Mouse (Mus musculus) left cerebral cortex, adult 2 months (tissue): ENCODE measurements around the gene Tshz2. TPM values are rescaled to one million over a fixed set of nuclear protein-coding genes. Genes with fewer than 3 reads are reported as not detected.
A peak's percentile ranks its signal among the peaks of the same experiment; 100 is the strongest.

ENCODE experiments used
- DNase-seq, 2 experiments: peaks; one replicate each; pipeline ENCODE4 v3.0.0; 2021 to 2022; ENCODE audit warnings: low spot score in 2 of 2, mixed read lengths in 1 of 2; ENCODE audit errors: extremely low spot score in 1 of 2
- H3K27ac ChIP-seq: fragments of 200-600 bp; 2 replicates; pipeline ENCODE4 v1.8.1; 2022
- H3K4me3 ChIP-seq: fragments of 200-600 bp; 2 replicates; pipeline ENCODE4 v1.8.1; 2022
- CTCF ChIP-seq: fragments of 200-600 bp; IDR thresholded peaks from 2 replicates; pipeline ENCODE4 v1.8.1; 2022; ENCODE audit warnings: antibody characterized with exemption, mild to moderate bottlenecking, moderate library complexity
- intact Hi-C: fragments of 180-260 bp; cut with DNase I; formaldehyde crosslinking; loops from one replicate; pipeline ENCODE4 v1.15.1; 2025
- total RNA-seq, 2 experiments: library from RNA; stranded (reverse); gene quantifications; 2 replicates each; pipeline ENCODE4 v1.2.3; 2021

Gene Tshz2
- total RNA-seq, 2 experiments from 2014 or later: 38.2 to 46.1 TPM

DNA sequence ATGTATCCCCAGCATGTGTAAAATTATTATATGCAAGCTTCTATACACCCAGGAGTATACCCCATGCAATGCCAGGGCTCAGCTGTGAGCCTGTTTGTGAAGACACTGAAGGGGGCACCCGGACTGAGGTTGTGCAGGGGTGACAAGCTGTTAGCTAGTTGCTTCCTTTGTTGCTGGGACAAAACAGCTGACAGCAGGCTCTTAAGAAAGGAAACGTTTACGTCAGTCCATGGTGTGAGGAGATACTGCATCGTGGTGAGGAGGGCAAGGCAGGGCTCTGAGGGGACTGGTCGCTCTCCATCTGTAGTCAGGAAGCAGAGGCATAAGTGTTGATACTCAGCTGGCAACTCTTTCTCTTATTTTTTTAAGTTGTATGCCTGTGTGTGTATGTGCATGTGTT, 237.7 kb downstream of the Tshz2 start:
- intact Hi-C loops: no loop called here
- DNase-seq: no peak
- H3K27ac ChIP-seq: no peak overlapping the region
- no peak for TF ChIP-seq CTCF
- H3K4me3 ChIP-seq: no peak overlapping the region

DNA sequence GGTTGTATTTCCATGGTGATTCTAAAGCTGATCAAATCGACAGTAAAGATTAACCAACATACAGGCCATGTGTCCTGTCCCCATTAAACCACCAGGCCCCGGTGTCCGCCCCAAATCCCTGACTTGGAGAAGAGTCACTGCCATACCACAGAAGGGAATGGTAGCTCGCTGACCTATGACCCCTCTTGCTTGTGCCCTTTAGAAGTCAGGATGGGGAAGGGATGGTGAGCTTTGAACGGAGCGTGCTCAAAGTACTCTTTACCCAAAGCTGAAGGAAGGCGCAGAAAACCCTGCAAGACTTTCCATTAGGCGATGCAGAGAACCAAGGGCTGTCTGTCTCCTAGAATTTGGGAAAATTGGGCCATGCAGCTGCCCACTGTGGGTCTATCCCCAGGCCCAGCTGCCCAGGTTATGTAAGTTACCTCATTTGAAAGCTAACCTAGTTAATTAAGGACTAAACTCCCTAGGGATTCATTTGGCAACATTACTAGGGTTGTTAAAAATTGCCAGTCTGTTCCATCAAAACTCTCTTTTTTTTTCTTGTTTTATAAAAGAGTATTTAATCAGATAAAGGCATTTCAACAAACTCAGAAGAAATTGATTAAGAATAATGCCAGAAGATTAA, 238.7 kb downstream of the Tshz2 start:
- DNase-seq: no peak
- intact Hi-C loops: no loop called here
- no peak overlapping the region for H3K27ac ChIP-seq
- no peak for TF ChIP-seq CTCF
- no peak overlapping the region for H3K4me3 ChIP-seq

DNA sequence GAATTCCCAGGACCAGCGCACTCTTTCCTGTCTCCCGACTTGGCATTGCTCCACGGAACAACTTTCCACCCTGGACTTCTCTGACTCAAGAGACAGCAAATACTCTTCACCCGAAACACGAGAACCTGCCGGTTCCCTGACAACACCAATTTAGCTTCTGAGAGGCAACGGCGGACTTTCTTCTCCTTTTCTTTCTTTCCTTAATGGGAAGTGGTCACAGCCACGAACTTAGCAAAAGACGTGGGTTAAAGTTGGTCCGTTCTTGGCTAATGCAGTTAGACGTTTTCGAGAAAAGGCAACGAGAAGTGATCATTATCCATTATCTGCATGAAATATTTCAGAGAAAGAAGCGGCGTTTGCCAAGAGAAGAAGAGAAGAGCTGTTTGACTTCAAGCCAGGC, 240.6 kb downstream of the Tshz2 start:
- no peak for DNase-seq
- Histone ChIP-seq H3K4me3 (no peak overlapping the region), H3K27ac (no peak overlapping the region)
- intact Hi-C loops: no loop called here
- no peak for TF ChIP-seq CTCF

DNA sequence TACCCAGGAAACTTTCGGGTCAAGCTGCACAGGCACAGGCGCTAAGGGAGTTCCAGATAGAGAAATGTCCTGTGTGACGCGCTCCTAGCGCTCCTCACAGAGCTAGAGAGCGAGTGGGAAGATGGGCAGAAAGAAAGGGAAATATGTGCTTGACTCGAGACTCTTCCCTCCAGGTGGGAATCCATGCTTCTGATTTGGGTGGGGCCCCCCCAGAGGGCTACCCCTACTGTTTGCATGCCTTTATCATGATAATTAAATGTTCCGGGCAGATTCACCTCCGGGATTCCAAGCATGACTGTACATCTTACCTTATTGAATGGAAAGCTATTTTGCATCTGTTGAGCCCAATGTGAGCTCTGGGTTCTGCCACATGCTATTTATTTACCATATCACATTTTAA, 255.1 kb downstream of the Tshz2 start:
- H3K27ac ChIP-seq: no peak overlapping the region
- no peak for TF ChIP-seq CTCF
- H3K4me3 ChIP-seq: no peak overlapping the region
- intact Hi-C loops: no loop called here
- no peak for DNase-seq

DNA sequence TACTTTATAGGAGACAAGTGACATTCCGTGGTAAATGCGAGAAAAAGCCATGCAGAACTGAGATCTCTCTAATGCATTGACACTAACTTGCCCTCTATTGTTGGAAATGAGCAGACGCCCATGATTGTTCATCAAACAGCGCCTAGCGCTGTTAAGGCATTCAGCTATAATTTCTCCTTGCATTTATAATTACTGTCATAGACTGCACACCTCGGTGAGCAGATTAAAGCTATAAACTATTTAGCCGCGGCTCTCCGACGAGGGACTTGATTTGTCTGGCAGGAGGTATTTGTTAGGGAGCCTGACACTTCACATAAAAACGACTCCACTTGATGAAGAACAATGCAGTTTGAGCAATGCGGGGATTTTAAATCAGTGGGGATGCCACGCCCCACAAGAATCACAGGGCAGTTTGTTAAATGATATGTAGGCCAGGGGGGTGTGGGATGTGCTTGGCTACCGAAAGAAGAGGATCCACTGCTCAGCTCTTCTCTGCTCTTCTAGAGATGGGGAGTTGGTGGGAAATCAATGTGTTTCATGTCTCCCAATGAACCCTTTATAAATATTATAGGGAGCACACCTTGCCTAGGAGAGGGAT, 259.7 kb downstream of the Tshz2 start:
- TF ChIP-seq CTCF: no peak
- H3K27ac ChIP-seq: no peak overlapping the region

DNA sequence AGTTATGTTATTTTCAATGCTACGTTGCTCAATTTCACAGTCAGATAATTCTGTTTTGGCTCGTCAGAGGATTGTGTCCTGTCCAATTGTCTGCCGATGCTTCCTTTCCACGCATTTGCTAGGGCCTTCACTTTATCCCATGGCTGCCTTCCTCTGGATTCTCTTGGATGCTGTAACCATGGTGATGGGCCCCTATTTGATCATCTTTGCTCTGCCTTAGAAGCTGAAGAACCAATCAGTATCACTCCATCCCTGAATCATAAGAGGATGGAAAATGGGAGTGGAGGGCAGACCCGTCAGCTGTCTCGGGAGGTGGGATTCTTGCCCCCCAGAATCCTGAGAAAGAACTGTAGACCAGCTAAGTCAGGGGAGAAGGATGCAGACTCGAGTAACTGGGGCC, 270.1 kb downstream of the Tshz2 start:
- no peak overlapping the region for H3K4me3 ChIP-seq
- no peak for TF ChIP-seq CTCF
- DNase-seq: no peak
- H3K27ac ChIP-seq: no peak overlapping the region
- intact Hi-C loops: no loop called here

More for the DNA sequence above, 259.7 kb downstream of the Tshz2 start:
- no peak for DNase-seq
- intact Hi-C loops: no loop called here
- H3K4me3 ChIP-seq: no peak overlapping the region

DNA sequence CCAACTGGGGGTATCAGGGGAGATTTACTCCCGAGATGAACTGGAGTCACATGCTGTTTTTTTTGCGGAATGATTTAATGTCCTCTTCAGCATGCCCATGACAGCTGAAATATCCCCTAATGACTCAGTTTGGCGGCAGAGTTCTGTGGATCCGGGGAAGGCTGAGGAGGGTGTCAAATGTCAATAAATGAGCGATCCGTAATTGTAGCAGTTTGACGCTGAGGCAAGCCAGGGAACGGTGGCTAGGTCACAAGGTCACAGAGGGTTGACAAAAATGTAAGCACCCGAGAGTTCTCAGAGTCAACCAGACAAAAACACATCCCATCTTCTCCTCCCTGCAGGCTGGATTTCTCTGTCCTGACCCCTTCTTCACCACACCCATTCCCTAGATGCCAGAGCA, 273.6 kb downstream of the Tshz2 start:
- intact Hi-C loops: no loop called here

DNA sequence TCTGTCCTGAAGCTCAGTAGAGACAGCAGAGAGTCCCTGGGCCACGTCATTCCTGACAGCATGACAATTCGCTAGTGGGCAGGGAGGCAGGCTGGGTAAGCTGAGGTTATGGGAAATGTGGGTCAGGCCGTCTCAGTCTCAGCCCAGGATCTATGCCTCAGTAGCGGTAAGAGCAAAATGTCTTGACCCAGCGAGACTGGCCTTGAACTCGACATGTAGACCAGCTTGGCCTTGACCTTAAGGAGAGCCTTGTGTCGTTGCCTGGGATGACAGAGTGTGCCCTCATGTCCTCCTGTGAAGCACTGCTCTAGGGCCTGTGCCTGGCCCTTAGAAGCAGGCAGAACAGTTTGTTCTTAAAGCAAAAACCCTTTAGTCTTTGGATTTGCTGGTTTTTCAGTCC, 275.2 kb downstream of the Tshz2 start:
- TF ChIP-seq CTCF: no peak
- intact Hi-C loops: no loop called here
- no peak for DNase-seq
- no peak overlapping the region for H3K4me3 ChIP-seq
- H3K27ac ChIP-seq: no peak overlapping the region

More for the DNA sequence above, 273.6 kb downstream of the Tshz2 start:
- DNase-seq: no peak
- Histone ChIP-seq H3K4me3 (no peak overlapping the region), H3K27ac (no peak overlapping the region)
- no peak for TF ChIP-seq CTCF

DNA sequence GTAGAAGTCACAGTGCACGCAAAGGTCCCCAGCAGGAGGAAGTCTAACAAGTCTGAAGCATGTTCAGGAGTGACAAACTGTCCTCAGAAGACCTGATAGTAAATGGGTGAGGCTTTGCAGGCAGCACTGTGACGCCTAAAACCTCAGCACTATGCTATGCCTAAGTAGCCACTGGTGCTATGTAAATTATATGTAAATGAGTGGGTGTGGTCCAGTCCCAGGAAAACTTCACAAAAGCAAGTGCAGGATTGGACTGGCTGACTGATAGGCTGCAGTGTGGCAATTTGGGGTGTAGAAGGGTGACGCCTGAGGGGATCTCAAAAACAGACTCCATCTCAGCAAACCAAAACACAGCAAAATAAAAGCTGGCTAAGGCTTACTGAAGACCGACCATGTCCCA, 277.8 kb downstream of the Tshz2 start:
- no peak overlapping the region for H3K27ac ChIP-seq
- DNase-seq: no peak
- no peak for TF ChIP-seq CTCF
- intact Hi-C loops: no loop called here
- no peak overlapping the region for H3K4me3 ChIP-seq

DNA sequence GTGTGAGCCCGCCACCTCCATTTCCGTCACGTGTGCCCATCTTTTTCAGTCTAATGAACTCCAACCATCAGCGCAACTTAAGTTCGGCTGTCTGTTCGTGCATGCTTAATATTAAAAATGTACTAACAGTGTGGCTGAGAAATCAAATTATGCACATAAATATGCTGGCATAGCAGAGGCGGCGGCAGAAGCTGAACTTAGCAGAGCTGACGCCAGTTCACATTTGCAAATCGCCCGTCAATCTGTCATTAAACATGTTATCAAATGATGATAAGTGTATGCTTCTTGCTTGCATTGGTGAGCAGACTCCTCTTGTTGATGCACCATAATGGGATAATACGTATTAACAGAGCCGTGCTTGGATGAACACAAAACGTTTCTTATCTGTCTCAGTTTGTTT, 280.0 kb downstream of the Tshz2 start:
- H3K4me3 ChIP-seq: no peak overlapping the region
- TF ChIP-seq CTCF: no peak
- H3K27ac ChIP-seq: no peak overlapping the region
- intact Hi-C loops: no loop called here
- no peak for DNase-seq

DNA sequence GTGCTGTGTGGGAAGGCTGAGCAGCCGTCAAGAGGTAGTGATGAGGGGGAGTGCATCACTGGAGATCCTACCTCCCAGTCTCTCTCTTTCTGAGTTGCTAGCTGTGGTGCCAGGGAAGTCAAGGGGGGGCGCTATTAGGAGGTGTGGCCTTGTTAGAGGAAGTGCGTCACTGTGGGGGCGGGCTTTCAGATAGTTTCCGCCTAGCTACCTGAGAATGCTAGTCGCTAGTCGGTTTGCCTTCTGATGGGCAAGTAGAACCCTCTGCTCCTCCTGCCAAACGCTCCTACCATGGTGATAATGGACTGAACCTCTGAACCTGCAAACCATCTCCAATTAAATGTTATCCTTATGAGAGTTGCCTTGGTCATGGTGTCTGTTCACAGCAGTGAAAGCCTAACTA, 282.1 kb downstream of the Tshz2 start:
- Histone ChIP-seq H3K4me3 (no peak overlapping the region), H3K27ac (no peak overlapping the region)
- intact Hi-C loops: no loop called here
- TF ChIP-seq CTCF: no peak
- peak in 1 of 2 experiments; percentile 22 for DNase-seq

DNA sequence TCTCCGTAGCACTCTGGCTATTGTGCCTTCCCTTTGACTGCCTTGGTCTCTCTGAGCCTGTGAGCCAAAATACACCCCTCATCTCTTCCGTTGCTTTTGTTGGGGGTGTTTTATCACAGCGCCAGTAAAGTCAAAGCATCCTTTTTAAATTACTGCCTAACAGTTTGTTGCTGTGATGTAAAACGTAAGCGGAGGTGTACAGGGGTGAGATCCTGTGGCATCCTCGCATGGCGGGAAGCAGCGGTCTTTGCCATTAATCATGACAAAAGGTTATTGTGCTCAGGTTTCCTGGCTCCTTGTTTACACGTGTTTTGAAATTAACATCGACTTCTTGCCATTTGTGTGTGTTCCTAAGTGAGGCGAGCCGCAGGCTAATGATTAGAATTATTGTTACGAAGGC, 282.5 kb downstream of the Tshz2 start:
- intact Hi-C loops: no loop called here
- H3K4me3 ChIP-seq: no peak overlapping the region
- no peak for TF ChIP-seq CTCF
- no peak overlapping the region for H3K27ac ChIP-seq
- DNase-seq: no peak

DNA sequence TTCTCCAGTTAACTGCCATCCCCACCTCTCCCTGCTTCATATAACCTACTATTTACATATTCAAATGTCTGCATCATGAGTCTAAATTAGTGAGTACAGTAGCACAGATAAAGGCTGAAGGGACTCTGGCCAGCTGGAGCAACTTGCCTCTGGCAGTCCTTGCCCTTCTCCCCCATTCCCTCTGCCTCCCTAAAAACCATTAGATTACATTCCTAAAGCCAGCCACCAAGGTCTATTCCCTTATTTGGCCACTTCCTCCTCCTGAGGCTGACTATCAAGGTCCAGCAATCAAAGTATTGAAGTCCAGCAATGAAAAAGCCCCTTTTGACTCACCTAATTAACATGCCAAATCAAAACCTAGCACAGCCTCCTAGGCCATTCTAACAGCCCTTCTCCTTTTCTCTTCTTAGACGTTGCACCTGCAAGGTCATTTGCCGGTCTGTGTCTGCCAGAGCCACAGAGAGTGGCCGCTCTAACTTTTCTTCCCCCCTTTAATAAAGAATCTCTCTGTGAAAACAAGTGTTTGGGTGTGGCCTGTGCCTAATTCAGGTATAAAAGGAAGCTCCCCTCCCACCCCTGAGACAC, 286.4 kb downstream of the Tshz2 start:
- intact Hi-C loops: no loop called here
- H3K27ac ChIP-seq: no peak overlapping the region
- DNase-seq: no peak
- no peak for TF ChIP-seq CTCF
- no peak overlapping the region for H3K4me3 ChIP-seq
